Mouse (Mus musculus): ENCODE results near the gene Tmem239. TPM values are rescaled to one million over a fixed set of nuclear protein-coding genes. Genes with fewer than 3 reads are reported as not detected.

Gene Tmem239
- polyA plus RNA-seq, 1 experiment: not detected

- Histone ChIP-seq H3K27me3 (ENCODE audit: control insufficient read depth) (peaks cover 28% of the 10 kb centered on the region), H3K36me3 (ENCODE audit: control insufficient read depth) (no peaks in the 10 kb centered on the region), H3K9me3 (ENCODE audit: control insufficient read depth, low read length) (no peaks in the 10 kb centered on the region), H3K4me1 (ENCODE audit: control insufficient read depth) (peaks cover 2% of the 10 kb centered on the region; the same call in 1 of the 2 replicates), H3K4me3 (replicated peaks) (no peak overlapping the region)
- no peak for TF ChIP-seq GATA1 (IDR thresholded peaks at IDR 0.05; ENCODE audit: low read length)
These were observed 4.4 kb upstream of the Tmem239 start for GRCm38 (mm10) chr2:130401891-130402290.

- Histone ChIP-seq H3K4me3 (replicated peaks) (no peak within 1 kb of the TSS), H3K36me3 (ENCODE audit: control insufficient read depth) (no peaks in the 10 kb centered on the region), H3K4me1 (ENCODE audit: control insufficient read depth) (no peaks in the 10 kb centered on the region), H3K9me3 (ENCODE audit: control insufficient read depth, low read length) (no peaks in the 10 kb centered on the region), H3K27me3 (ENCODE audit: control insufficient read depth) (peaks cover 4% of the 10 kb centered on the region; the same call in 1 of the 2 replicates)
- no peak for TF ChIP-seq TAL1 (IDR thresholded peaks at IDR 0.05; ENCODE audit: low read length)
- no peak for TF ChIP-seq GATA1 (IDR thresholded peaks at IDR 0.05; ENCODE audit: low read length)
These were observed 1.3 kb upstream of the Tmem239 start, which contains the start of the genes Gm28372 and 1700020A23Rik for GRCm38 (mm10) chr2:130404939-130405338. Gm28372 (plus strand) TSS chr2:130405239. 1700020A23Rik (plus strand) TSS chr2:130405259.

GRCm38 (mm10) chr2:130408194-130408593 is 1.9 kb downstream of the Tmem239 start:
- Histone ChIP-seq H3K9me3 (ENCODE audit: control insufficient read depth, low read length) (no peaks in the 10 kb centered on the region), H3K36me3 (ENCODE audit: control insufficient read depth) (no peaks in the 10 kb centered on the region), H3K27me3 (ENCODE audit: control insufficient read depth) (no peaks in the 10 kb centered on the region), H3K4me1 (ENCODE audit: control insufficient read depth) (no peaks in the 10 kb centered on the region; the same call in 1 of the 2 replicates), H3K4me3 (replicated peaks) (no peak overlapping the region)
- TF ChIP-seq GATA1 (IDR thresholded peaks at IDR 0.05; ENCODE audit: low read length): no peak
- no peak for TF ChIP-seq TAL1 (IDR thresholded peaks at IDR 0.05; ENCODE audit: low read length)

- no peak for TF ChIP-seq TAL1 (IDR thresholded peaks at IDR 0.05; ENCODE audit: low read length)
- no peak for TF ChIP-seq GATA1 (IDR thresholded peaks at IDR 0.05; ENCODE audit: low read length)
- Histone ChIP-seq H3K4me3 (replicated peaks) (no peak overlapping the region), H3K4me1 (ENCODE audit: control insufficient read depth) (no peaks in the 10 kb centered on the region; the same call in 1 of the 2 replicates)
These were observed 5.5 kb downstream of the Tmem239 start for GRCm38 (mm10) chr2:130411558-130412495.

GRCm38 (mm10) chr2:130412775-130413174 is 6.5 kb downstream of the Tmem239 start:
- Histone ChIP-seq H3K27me3 (ENCODE audit: control insufficient read depth) (no peaks in the 10 kb centered on the region; the same call in 1 of the 2 replicates), H3K4me3 (replicated peaks) (no peak overlapping the region), H3K36me3 (ENCODE audit: control insufficient read depth) (no peaks in the 10 kb centered on the region), H3K4me1 (ENCODE audit: control insufficient read depth) (no peaks in the 10 kb centered on the region; the same call in 1 of the 2 replicates), H3K9me3 (ENCODE audit: control insufficient read depth, low read length) (no peaks in the 10 kb centered on the region)
- no peak for TF ChIP-seq GATA1 (IDR thresholded peaks at IDR 0.05; ENCODE audit: low read length)
- no peak for TF ChIP-seq TAL1 (IDR thresholded peaks at IDR 0.05; ENCODE audit: low read length)

More at GRCm38 (mm10) chr2:130411558-130412495, 5.5 kb downstream of the Tmem239 start:
- Histone ChIP-seq H3K27me3 (ENCODE audit: control insufficient read depth) (no peaks in the 10 kb centered on the region; the same call in 1 of the 2 replicates), H3K9me3 (ENCODE audit: control insufficient read depth, low read length) (no peaks in the 10 kb centered on the region), H3K36me3 (ENCODE audit: control insufficient read depth) (no peaks in the 10 kb centered on the region)

- no peak overlapping the region for H3K4me3 ChIP-seq (replicated peaks)
- H3K4me1 ChIP-seq (ENCODE audit: control insufficient read depth): no peaks in the 10 kb centered on the region; the same call in 1 of the 2 replicates
- no peaks in the 10 kb centered on the region for H3K9me3 ChIP-seq (ENCODE audit: control insufficient read depth, low read length)
- no peak for TF ChIP-seq GATA1 (IDR thresholded peaks at IDR 0.05; ENCODE audit: low read length)
- no peaks in the 10 kb centered on the region; the same call in 1 of the 2 replicates for H3K27me3 ChIP-seq (ENCODE audit: control insufficient read depth)
- H3K36me3 ChIP-seq (ENCODE audit: control insufficient read depth): peaks cover 4% of the 10 kb centered on the region
These were observed 8.0 kb downstream of the Tmem239 start for GRCm38 (mm10) chr2:130414094-130414856.

- no peaks in the 10 kb centered on the region for H3K9me3 ChIP-seq (ENCODE audit: control insufficient read depth, low read length)
- no peak overlapping the region for H3K4me3 ChIP-seq (replicated peaks)
These were observed 15.7 kb downstream of the Tmem239 start for GRCm38 (mm10) chr2:130421781-130422620.

GRCm38 (mm10) chr2:130423397-130424125 is 17.3 kb downstream of the Tmem239 start:
- TF ChIP-seq GATA1 (IDR thresholded peaks at IDR 0.05; ENCODE audit: low read length) (no peak), TAL1 (IDR thresholded peaks at IDR 0.05; ENCODE audit: low read length) (no peak)
- H3K36me3 ChIP-seq (ENCODE audit: control insufficient read depth): peaks cover 24% of the 10 kb centered on the region
- H3K9me3 ChIP-seq (ENCODE audit: control insufficient read depth, low read length): no peaks in the 10 kb centered on the region
- peaks cover 41% of the 10 kb centered on the region for H3K4me1 ChIP-seq (ENCODE audit: control insufficient read depth)
- H3K27me3 ChIP-seq (ENCODE audit: control insufficient read depth): no peaks in the 10 kb centered on the region
- peak overlapping the region; percentile 85 for H3K4me3 ChIP-seq (replicated peaks)

More at GRCm38 (mm10) chr2:130421781-130422620, 15.7 kb downstream of the Tmem239 start:
- H3K27me3 ChIP-seq (ENCODE audit: control insufficient read depth): no peaks in the 10 kb centered on the region
- TF ChIP-seq TAL1 (IDR thresholded peaks at IDR 0.05; ENCODE audit: low read length): no peak
- no peak for TF ChIP-seq GATA1 (IDR thresholded peaks at IDR 0.05; ENCODE audit: low read length)
- H3K36me3 ChIP-seq (ENCODE audit: control insufficient read depth): peaks cover 17% of the 10 kb centered on the region
- H3K4me1 ChIP-seq (ENCODE audit: control insufficient read depth): peaks cover 33% of the 10 kb centered on the region

Measured in erythroblast, embryonic 14.5 days (primary cell).